Mouse (Mus musculus): ENCODE measurements at regions not wholly inside any gene's neighbourhood (a gene's known extent, or its start where the extent isn't known, plus 50 kb on each side); places are given as distances from the start of the nearest gene placed in this dataset.

DNA sequence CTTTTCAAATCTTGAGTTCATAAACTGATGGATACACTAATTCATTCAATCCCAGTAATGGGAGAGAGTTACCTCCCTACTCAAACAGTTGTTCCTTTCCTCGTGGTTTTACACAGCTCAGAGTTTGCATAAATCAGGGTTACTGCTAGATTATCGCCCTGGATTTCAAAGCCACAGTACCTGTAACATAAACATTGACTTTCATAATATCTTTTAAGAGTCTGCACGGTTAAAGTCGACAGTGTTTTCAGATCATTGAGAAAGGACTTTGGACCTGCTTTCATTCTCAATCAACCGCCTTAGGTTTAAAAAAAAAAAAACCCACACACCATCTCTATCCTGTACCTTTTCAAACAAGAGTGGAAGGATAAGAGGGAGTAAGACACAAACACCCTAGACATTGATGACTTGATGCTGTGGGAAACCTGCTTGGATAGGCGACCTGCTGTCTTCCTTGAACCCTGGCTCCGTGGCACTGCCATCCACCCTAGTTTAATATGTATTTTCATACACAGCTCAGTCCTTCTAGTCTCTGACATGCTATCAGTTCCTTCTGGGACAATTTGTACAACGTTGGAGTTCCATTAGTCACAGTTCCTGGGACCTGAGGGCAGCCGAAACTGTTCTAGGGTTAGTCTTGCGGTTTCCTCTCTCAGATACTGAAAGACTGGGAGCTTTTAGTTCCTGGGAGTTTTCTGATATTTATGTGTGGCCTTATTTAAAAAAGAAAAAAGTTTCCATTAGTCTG is 179.3 kb downstream of the Rnf152 start:
- WGBS = 85% methylated on average over 10 of the region's 10 CpGs
- H3K9ac ChIP-seq (ENCODE audit: low read length) = no peak overlapping the region

DNA sequence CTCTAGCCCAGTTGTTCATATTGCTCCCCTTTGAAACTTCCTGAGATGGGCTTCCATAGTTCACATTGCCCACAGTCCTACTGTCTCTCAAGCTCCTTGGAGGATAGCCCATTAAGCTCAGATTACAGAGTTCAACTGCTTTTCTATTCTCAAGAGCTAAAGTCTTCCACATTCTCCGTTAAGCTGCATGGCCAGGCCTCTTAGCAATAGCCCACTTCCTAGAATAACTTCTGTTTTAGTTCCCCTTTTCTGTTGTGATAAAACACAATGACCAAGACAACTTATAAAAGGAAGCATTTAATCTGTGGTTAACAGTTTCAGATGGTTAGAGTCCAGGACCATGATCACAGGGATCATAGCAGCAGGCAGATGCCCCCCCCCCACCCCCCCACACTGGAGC is 185.5 kb downstream of the Rnf152 start:
- Histone ChIP-seq H3K4me1 (replicated peaks; ENCODE audit: control insufficient read depth, insufficient read depth, low read length) (no peaks in the 10 kb centered on the region), H3K4me2 (ENCODE audit: low read depth, low read length, severe bottlenecking) (no peak overlapping the region), H3K4me3 (ENCODE audit: low read depth, low read length) (no peak overlapping the region), H3K36me3 (ENCODE audit: control insufficient read depth, insufficient read depth, low read length) (no peaks in the 10 kb centered on the region), H3K9ac (ENCODE audit: low read length) (no peak overlapping the region), H3K9me3 (ENCODE audit: control insufficient read depth, low read length) (no peaks in the 10 kb centered on the region), H3K27me3 (ENCODE audit: control insufficient read depth, insufficient read depth, low read length) (no peaks in the 10 kb centered on the region), H3K27ac (ENCODE audit: low read depth, low read length) (no peak overlapping the region)
- DNase-seq (ENCODE audit: low spot score) (no peak), ATAC-seq (replicated peaks; ENCODE audit: low FRiP score) (no peak)
- WGBS = 71% methylated on average over 1 of the region's 1 CpGs

More for the DNA sequence above, 179.3 kb downstream of the Rnf152 start:
- ATAC-seq (replicated peaks; ENCODE audit: low FRiP score) (no peak), DNase-seq (ENCODE audit: low spot score) (no peak)
- peaks cover 7% of the 10 kb centered on the region; the same call in 1 of the 2 replicates for H3K4me1 ChIP-seq (replicated peaks; ENCODE audit: control insufficient read depth, insufficient read depth, low read length)
- no peaks in the 10 kb centered on the region for H3K36me3 ChIP-seq (ENCODE audit: control insufficient read depth, insufficient read depth, low read length)
- no peaks in the 10 kb centered on the region for H3K27me3 ChIP-seq (ENCODE audit: control insufficient read depth, insufficient read depth, low read length)
- H3K9me3 ChIP-seq (ENCODE audit: control insufficient read depth, low read length) = no peaks in the 10 kb centered on the region
- H3K4me3 ChIP-seq (ENCODE audit: low read depth, low read length) = no peak overlapping the region
- H3K4me2 ChIP-seq (ENCODE audit: low read depth, low read length, severe bottlenecking) = no peak overlapping the region
- H3K27ac ChIP-seq (ENCODE audit: low read depth, low read length) = no peak overlapping the region

DNA sequence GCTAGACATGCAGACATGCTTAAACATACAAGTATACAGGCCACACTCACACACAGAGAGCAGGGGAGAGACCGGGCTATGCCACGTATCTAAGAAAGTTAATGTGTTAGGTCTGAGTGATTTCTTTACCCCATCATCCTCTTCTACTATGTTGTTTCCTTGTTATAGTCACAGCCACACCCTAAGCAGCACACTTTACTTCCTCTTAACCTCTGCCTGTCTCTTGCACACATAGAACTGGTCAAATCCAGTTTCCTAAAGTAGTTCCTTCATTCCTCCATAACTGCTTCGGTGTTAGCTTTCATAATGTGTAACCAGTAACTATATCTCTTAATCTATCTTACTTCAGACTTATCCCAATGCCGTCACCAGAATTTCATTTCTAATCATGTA is 186.4 kb downstream of the Rnf152 start:
- Histone ChIP-seq H3K4me3 (ENCODE audit: low read depth, low read length) (no peak overlapping the region), H3K27ac (ENCODE audit: low read depth, low read length) (no peak overlapping the region), H3K36me3 (ENCODE audit: control insufficient read depth, insufficient read depth, low read length) (no peaks in the 10 kb centered on the region), H3K4me2 (ENCODE audit: low read depth, low read length, severe bottlenecking) (no peak overlapping the region), H3K27me3 (ENCODE audit: control insufficient read depth, insufficient read depth, low read length) (no peaks in the 10 kb centered on the region), H3K9ac (ENCODE audit: low read length) (no peak overlapping the region), H3K9me3 (ENCODE audit: control insufficient read depth, low read length) (no peaks in the 10 kb centered on the region), H3K4me1 (replicated peaks; ENCODE audit: control insufficient read depth, insufficient read depth, low read length) (no peaks in the 10 kb centered on the region)
- 86% methylated on average over 4 of the region's 4 CpGs for WGBS
- no peak for DNase-seq (ENCODE audit: low spot score)
- no peak for ATAC-seq (replicated peaks; ENCODE audit: low FRiP score)

DNA sequence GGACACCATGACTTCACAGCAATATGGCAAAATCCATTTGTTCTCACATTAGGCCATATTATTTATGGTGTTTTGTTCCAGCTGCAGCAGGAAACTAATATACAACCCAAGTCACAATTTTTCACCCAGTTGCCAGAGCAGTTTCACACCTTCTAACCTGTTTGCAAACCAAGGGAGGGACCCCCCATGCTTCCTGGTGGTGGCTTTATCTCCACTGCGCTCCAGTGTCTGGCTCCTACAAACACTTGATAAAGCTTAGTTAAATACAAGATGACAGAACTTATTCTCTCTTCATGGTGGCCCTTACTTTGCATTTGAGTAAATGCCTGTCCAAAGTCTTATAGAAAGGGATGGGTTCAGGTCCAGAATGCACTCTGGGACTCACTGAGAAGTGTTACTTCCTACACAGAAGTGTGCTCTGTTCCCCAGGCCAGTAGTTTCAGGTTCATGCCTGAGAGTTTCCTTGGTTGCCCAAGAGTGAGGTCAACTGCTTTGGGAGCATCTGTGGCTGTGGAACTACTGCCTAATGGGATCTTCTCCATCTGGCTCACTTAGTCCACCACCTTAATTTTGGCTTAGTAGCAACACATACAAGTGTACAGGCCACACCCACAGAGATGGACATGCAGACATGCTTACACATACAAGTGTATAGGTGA is 186.9 kb downstream of the Rnf152 start:
- no peaks in the 10 kb centered on the region for H3K4me1 ChIP-seq (replicated peaks; ENCODE audit: control insufficient read depth, insufficient read depth, low read length)
- no peaks in the 10 kb centered on the region for H3K27me3 ChIP-seq (ENCODE audit: control insufficient read depth, insufficient read depth, low read length)
- H3K4me2 ChIP-seq (ENCODE audit: low read depth, low read length, severe bottlenecking) = no peak overlapping the region
- ATAC-seq (replicated peaks; ENCODE audit: low FRiP score) (no peak), DNase-seq (ENCODE audit: low spot score) (no peak)
- no peaks in the 10 kb centered on the region for H3K9me3 ChIP-seq (ENCODE audit: control insufficient read depth, low read length)
- no peak overlapping the region for H3K4me3 ChIP-seq (ENCODE audit: low read depth, low read length)
- 84% methylated on average over 1 of the region's 1 CpGs for WGBS
- H3K9ac ChIP-seq (ENCODE audit: low read length) = no peak overlapping the region
- H3K36me3 ChIP-seq (ENCODE audit: control insufficient read depth, insufficient read depth, low read length) = no peaks in the 10 kb centered on the region
- no peak overlapping the region for H3K27ac ChIP-seq (ENCODE audit: low read depth, low read length)

DNA sequence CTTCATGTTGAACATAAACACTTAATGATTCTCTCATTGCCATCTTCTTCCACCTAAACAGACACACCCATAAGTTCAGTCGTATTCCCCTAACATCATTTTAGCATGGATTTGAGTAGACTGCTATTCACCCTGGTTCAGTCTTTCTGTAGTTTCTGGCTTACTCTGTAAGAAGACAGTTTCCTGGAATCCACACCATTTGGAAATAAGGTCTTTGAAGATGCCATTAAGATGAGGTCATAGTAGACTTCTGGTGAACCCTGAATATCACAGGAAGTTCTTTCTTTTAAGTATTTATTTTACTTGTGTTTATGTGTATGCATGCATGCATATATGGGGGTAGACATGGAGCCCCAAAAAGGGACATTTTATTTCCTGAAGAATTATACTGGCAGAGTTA is 187.7 kb downstream of the Rnf152 start:
- Histone ChIP-seq H3K4me3 (ENCODE audit: low read depth, low read length) (no peak overlapping the region), H3K4me1 (replicated peaks; ENCODE audit: control insufficient read depth, insufficient read depth, low read length) (no peaks in the 10 kb centered on the region), H3K9me3 (ENCODE audit: control insufficient read depth, low read length) (no peaks in the 10 kb centered on the region), H3K4me2 (ENCODE audit: low read depth, low read length, severe bottlenecking) (no peak overlapping the region), H3K36me3 (ENCODE audit: control insufficient read depth, insufficient read depth, low read length) (no peaks in the 10 kb centered on the region), H3K9ac (ENCODE audit: low read length) (no peak overlapping the region), H3K27ac (ENCODE audit: low read depth, low read length) (no peak overlapping the region), H3K27me3 (ENCODE audit: control insufficient read depth, insufficient read depth, low read length) (no peaks in the 10 kb centered on the region)
- ATAC-seq (replicated peaks; ENCODE audit: low FRiP score) (no peak), DNase-seq (ENCODE audit: low spot score) (no peak)
- WGBS = 84% methylated on average over 1 of the region's 1 CpGs

DNA sequence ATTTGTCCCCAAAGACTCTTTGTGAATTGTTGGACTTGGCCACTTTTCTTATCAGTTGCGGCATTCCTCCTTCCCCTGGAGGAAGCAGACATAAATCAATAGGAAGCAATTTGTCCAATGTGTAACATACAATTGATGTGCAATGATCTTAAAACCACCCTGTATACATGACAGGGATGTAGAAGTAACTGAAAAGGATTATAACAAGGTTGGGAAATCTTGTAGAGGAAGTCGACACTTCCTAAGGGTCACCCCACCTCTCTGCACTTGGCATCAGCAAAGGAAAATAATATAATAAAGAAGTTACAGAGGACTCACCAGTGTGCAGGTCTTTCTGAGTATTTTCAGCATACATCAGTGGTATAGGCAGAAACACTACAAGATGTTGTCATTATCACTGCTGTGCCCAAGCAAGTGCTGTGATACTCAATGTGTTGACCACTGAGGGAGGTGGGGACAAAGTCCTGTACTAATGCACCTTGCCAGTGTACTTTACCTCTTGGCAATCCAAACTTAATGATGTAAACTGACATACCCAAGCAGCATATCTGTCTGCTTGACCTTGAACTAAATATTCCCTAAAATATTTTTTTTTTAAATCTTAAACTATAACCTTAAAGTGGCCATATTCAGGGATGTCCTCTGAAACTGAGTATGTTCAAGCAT is 198.9 kb downstream of the Rnf152 start:
- H3K9ac ChIP-seq (ENCODE audit: low read length) = no peak overlapping the region
- DNase-seq (ENCODE audit: low spot score) (no peak), ATAC-seq (replicated peaks; ENCODE audit: low FRiP score) (no peak)
- H3K36me3 ChIP-seq (ENCODE audit: control insufficient read depth, insufficient read depth, low read length) = no peaks in the 10 kb centered on the region
- no peaks in the 10 kb centered on the region for H3K4me1 ChIP-seq (replicated peaks; ENCODE audit: control insufficient read depth, insufficient read depth, low read length)
- no peaks in the 10 kb centered on the region for H3K27me3 ChIP-seq (ENCODE audit: control insufficient read depth, insufficient read depth, low read length)
- H3K4me2 ChIP-seq (ENCODE audit: low read depth, low read length, severe bottlenecking) = no peak overlapping the region
- no peak overlapping the region for H3K4me3 ChIP-seq (ENCODE audit: low read depth, low read length)
- no peak overlapping the region for H3K27ac ChIP-seq (ENCODE audit: low read depth, low read length)
- 91% methylated on average over 2 of the region's 2 CpGs for WGBS
- no peaks in the 10 kb centered on the region for H3K9me3 ChIP-seq (ENCODE audit: control insufficient read depth, low read length)

DNA sequence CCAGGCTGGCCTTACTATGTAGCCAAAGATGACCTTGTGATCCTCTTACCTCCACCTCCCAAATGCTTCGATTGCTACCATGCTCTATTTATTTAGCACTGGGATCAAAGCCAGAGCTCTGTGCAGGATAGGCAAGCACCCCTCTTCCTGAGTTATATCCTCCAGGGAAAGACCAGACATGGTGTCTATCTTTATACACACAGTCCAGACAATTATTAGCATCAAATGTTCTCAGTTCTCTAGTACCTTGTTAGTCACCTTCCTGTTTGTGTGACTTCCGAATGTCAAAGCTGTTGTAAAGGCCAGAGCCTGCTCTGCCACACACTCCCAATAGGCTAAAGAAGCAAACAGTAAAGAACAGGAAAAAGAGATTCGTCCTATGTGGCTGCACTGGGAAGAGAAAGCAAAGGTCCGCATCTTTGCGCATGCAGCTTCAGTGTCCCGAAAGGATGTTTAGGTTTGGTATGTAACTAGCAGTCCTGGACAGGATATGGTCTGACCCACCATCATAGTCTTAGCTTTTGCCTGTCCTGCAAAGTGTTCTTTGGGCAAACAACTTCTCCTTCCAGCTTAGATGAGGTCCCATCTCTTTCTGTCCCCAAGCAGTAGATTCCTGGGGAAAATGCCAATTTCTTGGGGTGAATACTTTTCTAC is 204.2 kb downstream of the Rnf152 start:
- WGBS = 87% methylated on average over 6 of the region's 6 CpGs

DNA sequence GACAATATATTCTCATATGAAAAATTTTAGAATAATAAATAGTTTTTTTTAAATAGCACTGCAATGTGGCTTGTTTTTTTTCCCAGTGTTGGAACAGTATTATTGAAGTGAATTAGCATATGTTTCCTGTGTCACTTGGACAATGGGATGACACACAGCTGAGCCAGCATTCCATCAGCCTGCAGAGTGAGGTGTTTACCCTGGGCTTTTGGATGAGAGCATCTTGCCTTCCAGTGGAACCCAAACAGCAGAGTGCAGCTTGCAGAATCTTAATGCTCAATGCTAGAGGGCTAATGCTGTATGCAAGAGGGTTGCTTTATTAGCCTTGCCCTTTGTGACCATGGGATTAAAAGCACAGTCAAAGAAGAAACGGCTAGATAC is 205.1 kb downstream of the Rnf152 start:
- no peaks in the 10 kb centered on the region for H3K9me3 ChIP-seq (ENCODE audit: control insufficient read depth, low read length)
- no peak overlapping the region for H3K4me3 ChIP-seq (ENCODE audit: low read depth, low read length)
- no peak overlapping the region for H3K27ac ChIP-seq (ENCODE audit: low read depth, low read length)
- no peak overlapping the region for H3K4me2 ChIP-seq (ENCODE audit: low read depth, low read length, severe bottlenecking)
- DNase-seq (ENCODE audit: low spot score) (no peak), ATAC-seq (replicated peaks; ENCODE audit: low FRiP score) (no peak)
- no peak overlapping the region for H3K9ac ChIP-seq (ENCODE audit: low read length)
- no peaks in the 10 kb centered on the region for H3K36me3 ChIP-seq (ENCODE audit: control insufficient read depth, insufficient read depth, low read length)
- H3K4me1 ChIP-seq (replicated peaks; ENCODE audit: control insufficient read depth, insufficient read depth, low read length) = no peaks in the 10 kb centered on the region
- WGBS = 46% methylated on average over 1 of the region's 1 CpGs
- H3K27me3 ChIP-seq (ENCODE audit: control insufficient read depth, insufficient read depth, low read length) = no peaks in the 10 kb centered on the region

More for the DNA sequence above, 204.2 kb downstream of the Rnf152 start:
- H3K27me3 ChIP-seq (ENCODE audit: control insufficient read depth, insufficient read depth, low read length) = no peaks in the 10 kb centered on the region
- no peaks in the 10 kb centered on the region for H3K36me3 ChIP-seq (ENCODE audit: control insufficient read depth, insufficient read depth, low read length)
- H3K4me1 ChIP-seq (replicated peaks; ENCODE audit: control insufficient read depth, insufficient read depth, low read length) = no peaks in the 10 kb centered on the region
- H3K9ac ChIP-seq (ENCODE audit: low read length) = no peak overlapping the region
- no peak overlapping the region for H3K4me2 ChIP-seq (ENCODE audit: low read depth, low read length, severe bottlenecking)
- no peak overlapping the region for H3K4me3 ChIP-seq (ENCODE audit: low read depth, low read length)
- H3K27ac ChIP-seq (ENCODE audit: low read depth, low read length) = no peak overlapping the region
- no peak for DNase-seq (ENCODE audit: low spot score)
- no peak for ATAC-seq (replicated peaks; ENCODE audit: low FRiP score)
- H3K9me3 ChIP-seq (ENCODE audit: control insufficient read depth, low read length) = no peaks in the 10 kb centered on the region

Data from forebrain, embryonic 11.5 days (tissue).